Mouse (Mus musculus): ENCODE results near the gene Aurkc. TPM values are rescaled to one million over a fixed set of nuclear protein-coding genes. Genes with fewer than 3 reads are reported as not detected.

Gene Aurkc
- polyA plus RNA-seq, 1 experiment from 2014 or later, result not detected

Other genes with a start within 250 kb of the Aurkc start
- 18.5 and 20.2 TPM in 2 replicates for gene Zfp954, start 126.2 kb downstream of the Aurkc start, polyA plus RNA-seq (2015; fragmentation: Nextera tagmentation; extraction: Ambion mirVana)
- 12.4 and 12.8 TPM in 2 replicates for gene Zfp773, start 141.5 kb downstream of the Aurkc start, polyA plus RNA-seq (2015; fragmentation: Nextera tagmentation; extraction: Ambion mirVana)
- 2.7 and 3.0 TPM in 2 replicates for gene Zfp418, start 176.0 kb downstream of the Aurkc start, polyA plus RNA-seq (2015; fragmentation: Nextera tagmentation; extraction: Ambion mirVana)
- gene Zfp772, start 214.7 kb downstream of the Aurkc start, polyA plus RNA-seq (2015; fragmentation: Nextera tagmentation; extraction: Ambion mirVana), result 8.0 and 8.8 TPM in 2 replicates